Mouse (Mus musculus) bone marrow macrophage, adult 2 months (primary cell): ENCODE data around the gene Cst8.

ENCODE experiments used
- CTCF ChIP-seq: IDR thresholded peaks from 2 replicates; pipeline ENCODE4 v1.5.1; 2012; ENCODE audit warnings: low read depth, mild to moderate bottlenecking, low read length, moderate library complexity
- POLR2A ChIP-seq: IDR thresholded peaks from 2 replicates; pipeline ENCODE4 v1.6.1; 2012; ENCODE audit warnings: mild to moderate bottlenecking, low read depth, low read length, borderline replicate concordance

DNA sequence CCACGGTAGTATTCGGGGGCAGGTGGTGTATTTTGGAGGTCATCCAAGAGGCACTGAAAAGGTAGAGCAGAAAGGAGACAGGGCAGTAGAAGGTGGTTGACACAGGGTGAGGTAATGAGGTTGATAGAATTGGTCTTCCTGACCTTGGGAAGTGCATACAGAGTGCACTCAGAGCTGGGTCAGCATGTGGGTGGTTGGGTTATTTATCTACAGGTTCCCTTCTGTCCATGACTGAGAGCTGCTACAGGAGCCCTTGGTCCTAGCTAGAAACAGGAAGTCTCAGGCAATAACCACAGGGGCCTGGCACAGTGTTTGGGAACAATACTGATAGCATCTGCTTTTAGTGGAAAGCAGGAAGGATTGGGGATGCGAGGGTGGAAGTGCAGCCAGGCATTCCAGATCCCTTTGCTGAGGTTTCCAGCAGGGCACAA is 2.9 kb downstream of the Cst8 start:
- TF ChIP-seq POLR2A (no peak), CTCF (no peak)
